In genomic region chr4:88927850-88928249, GRCm38 (mm10) we compare ENCODE assay signal across 44 mouse cellular contexts. TPM values are rescaled to one million over a fixed set of nuclear protein-coding genes. Genes with fewer than 3 reads are reported as not detected.
"Had no signal": no experiment of that assay in that cellular context is flagged by ENCODE, and none has a peak within 500 bp of the region (broad histone marks: within the 10 kb centered on the region; RNA-seq: fewer than 3 reads in every experiment).

No protein-coding gene starts in this region.

- H3K9ac ChIP-seq: hindbrain, embryonic 13.5 days; hindbrain, embryonic 15.5 days; kidney, embryonic 15.5 days; limb, embryonic 12.5 days; liver, embryonic 13.5 days; liver, embryonic 15.5 days; liver, postnatal 0 days had no signal

- H3K27me3 ChIP-seq: hindbrain, embryonic 13.5 days; hindbrain, embryonic 15.5 days; limb, embryonic 12.5 days; liver, embryonic 13.5 days; liver, embryonic 15.5 days had no signal

- H3K27ac ChIP-seq: heart, embryonic 10.5 days; hindbrain, embryonic 13.5 days; hindbrain, embryonic 15.5 days; hindbrain, postnatal 0 days; kidney, embryonic 15.5 days; kidney, postnatal 0 days; limb, embryonic 10.5 days; limb, embryonic 12.5 days; liver, embryonic 13.5 days; liver, embryonic 15.5 days had no signal

- ATAC-seq: hindbrain, postnatal 0 days had no signal

- H3K4me3 ChIP-seq: heart, embryonic 10.5 days; hindbrain, embryonic 13.5 days; hindbrain, embryonic 15.5 days; kidney, embryonic 15.5 days; limb, embryonic 10.5 days; limb, embryonic 12.5 days; liver, embryonic 13.5 days; liver, embryonic 15.5 days had no signal

- DNase-seq: gastrocnemius, postnatal 14 days; gastrocnemius, postnatal 36 days; heart, adult 18-20 months; heart, postnatal 10 days; heart, postnatal 36 days; kidney, adult 11 months; kidney, adult 2 months; kidney, adult 9 months; kidney, postnatal 14 days; kidney, postnatal 36 days; layer of hippocampus, adult 9-11 months; layer of hippocampus, postnatal 36 days; liver; liver, embryonic 13.5 days; liver, postnatal 0 days had no signal

- H3K4me2 ChIP-seq: hindbrain, embryonic 13.5 days; hindbrain, embryonic 15.5 days; kidney, embryonic 15.5 days; limb, embryonic 12.5 days; liver, embryonic 11.5 days; liver, embryonic 13.5 days; liver, embryonic 15.5 days had no signal

- H3K9me3 ChIP-seq: heart, embryonic 10.5 days; hindbrain, embryonic 13.5 days; hindbrain, embryonic 15.5 days; kidney, embryonic 15.5 days; limb, embryonic 10.5 days; liver, embryonic 13.5 days; liver, embryonic 15.5 days had no signal

- H3K36me3 ChIP-seq: heart, embryonic 10.5 days; hindbrain, embryonic 13.5 days; hindbrain, embryonic 15.5 days; kidney, embryonic 15.5 days; limb, embryonic 10.5 days; limb, embryonic 12.5 days; liver, embryonic 15.5 days had no signal

- H3K4me1 ChIP-seq: hindbrain, embryonic 13.5 days; hindbrain, embryonic 15.5 days; limb, embryonic 12.5 days; liver, embryonic 13.5 days; liver, embryonic 15.5 days had no signal

RNA-seq across cellular contexts. Expression of gene Ifne, which starts 47.8 kb away (rescaled TPM):
- total RNA-seq: gastrocnemius, adult 18-20 months; gastrocnemius, adult 8-10 months; gastrocnemius, postnatal 14 days; gastrocnemius, postnatal 36 days; heart, adult 18-20 months; heart, adult 8-10 months; heart, postnatal 10 days; heart, postnatal 36 days; hematopoietic stem cell, adult 5-6 weeks; hindbrain, postnatal 0 days; layer of hippocampus, adult 18-20 months; layer of hippocampus, adult 8-10 months; layer of hippocampus, postnatal 14 days; layer of hippocampus, postnatal 36 days; left cerebral cortex, adult 18-20 months; left cerebral cortex, adult 8-10 months; left cerebral cortex, postnatal 10 days; left cerebral cortex, postnatal 36 days had no signal
- polyA plus RNA-seq: gonadal fat pad, adult 2 months; heart, embryonic 10.5 days; heart, embryonic 14.5 days; heart, embryonic 16.5 days; hindbrain, embryonic 11.5 days; hindbrain, embryonic 13.5 days; hindbrain, embryonic 15.5 days; hindbrain, postnatal 0 days; intestine, embryonic 14.5 days; intestine, embryonic 16.5 days; kidney, adult 2 months; kidney, embryonic 15.5 days; kidney, postnatal 0 days; large intestine, adult 2 months; limb, embryonic 10.5 days; limb, embryonic 12.5 days; limb, embryonic 14.5 days; liver, embryonic 11.5 days; liver, embryonic 13.5 days; liver, embryonic 15.5 days; liver, postnatal 0 days had no signal
